In the genomic region with DNA sequence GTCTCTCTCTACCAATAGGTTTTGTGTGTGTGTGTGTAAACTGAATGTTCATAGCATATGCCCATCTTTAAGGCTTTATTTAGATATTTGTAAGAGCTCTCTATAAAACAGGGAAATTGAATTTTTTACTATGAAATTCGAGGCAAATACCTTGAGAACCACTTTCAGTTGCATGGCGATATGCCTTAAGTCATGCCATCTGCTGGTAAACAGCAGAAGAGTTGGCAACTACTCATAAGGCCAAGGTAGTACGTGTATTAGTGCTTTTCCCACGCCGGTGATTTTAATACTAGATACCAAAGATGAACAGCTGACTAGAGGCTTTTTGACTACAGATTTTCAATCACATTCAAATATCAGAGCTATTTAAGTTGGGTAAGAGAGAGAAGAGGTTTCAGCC, we compare ENCODE assay signal across 29 mouse cellular contexts. TPM values are rescaled to one million over a fixed set of nuclear protein-coding genes. Genes with fewer than 3 reads are reported as not detected.
DNase-seq lines count a peak whose midpoint lies in the region; ATAC-seq and TF ChIP-seq lines count a peak whose summit lies in the region.
"Had no signal": no experiment of that assay in that cellular context is flagged by ENCODE, and none has a peak within 500 bp of the region (broad histone marks: within the 10 kb centered on the region; RNA-seq: fewer than 3 reads in every experiment).

No protein-coding gene starts in this region.

- DNase-seq in cerebellum, adult 2 months, result peak in 1 of 2 experiments; percentile 49
- no peak for DNase-seq in cerebellum, adult 11-12 months
- DNase-seq in heart, adult 2 months, result no peak
- no peak for DNase-seq in heart, embryonic 10.5 days (ENCODE audit: low spot score)
- DNase-seq in left cerebral cortex, adult 2 months (ENCODE audit: extremely low spot score in 1 of 2, low spot score in 2 of 2), result no peak
- DNase-seq in left cerebral cortex, adult 9 months (ENCODE audit: low spot score in 2 of 2), result no peak
- peak; percentile 74 for DNase-seq in brain, adult 2 months (ENCODE audit: low read depth, low spot score)
- DNase-seq: adrenal gland, adult 2 months; adrenal gland, postnatal 25 days; B cell, adult 2 months; cerebellum, adult 8-10 months; cerebellum, postnatal 14 days; forebrain, postnatal 0 days; gastrocnemius, postnatal 10 days; gastrocnemius, postnatal 36 days; heart, adult 11 months; heart, postnatal 14 days; heart, postnatal 4 days; kidney, adult 11 months had no signal

- no peak for ATAC-seq in frontal cortex, adult (ENCODE audit: low TSS enrichment)
- ATAC-seq: forebrain, embryonic 14.5 days; forebrain, postnatal 0 days; intestine, embryonic 15.5 days had no signal

- no peak overlapping the region for H3K9ac ChIP-seq in heart, adult 2 months (ENCODE audit: low read depth, low read length)
- H3K9ac ChIP-seq: embryonic facial prominence, embryonic 12.5 days; embryonic facial prominence, embryonic 15.5 days; forebrain, postnatal 0 days; heart, embryonic 13.5 days; hindbrain, embryonic 12.5 days; hindbrain, embryonic 15.5 days; intestine, embryonic 15.5 days had no signal

- WGBS in cerebellum, adult 2 months, result 10% methylated on average over 5 of the region's 5 CpGs
- WGBS in heart, adult 2 months, result 92% methylated on average over 5 of the region's 5 CpGs
- 92% methylated on average over 5 of the region's 5 CpGs for WGBS in heart, embryonic 10.5 days

- H3K27me3 ChIP-seq in cerebellum, adult 2 months (ENCODE audit: control insufficient read depth, insufficient read depth, low read length), result no peaks in the 10 kb centered on the region
- no peaks in the 10 kb centered on the region for H3K27me3 ChIP-seq in heart, adult 2 months (ENCODE audit: control insufficient read depth, insufficient read depth, low read length)
- H3K27me3 ChIP-seq in heart, embryonic 10.5 days (ENCODE audit: insufficient read depth, poor library complexity, severe bottlenecking), result no peaks in the 10 kb centered on the region
- H3K27me3 ChIP-seq: embryonic facial prominence, embryonic 12.5 days; embryonic facial prominence, embryonic 15.5 days; heart, embryonic 13.5 days; hindbrain, embryonic 12.5 days; hindbrain, embryonic 15.5 days; intestine, embryonic 15.5 days had no signal

- H3K79me2 ChIP-seq in heart, adult 2 months (replicated peaks; ENCODE audit: control insufficient read depth, insufficient read depth, low read length), result no peaks in the 10 kb centered on the region

- H3K4me1 ChIP-seq in cerebellum, adult 2 months (ENCODE audit: control insufficient read depth, insufficient read depth, low read length), result peaks cover 49% of the 10 kb centered on the region
- H3K4me1 ChIP-seq in heart, adult 2 months (ENCODE audit: control insufficient read depth, insufficient read depth, low read length), result peaks cover 3% of the 10 kb centered on the region; the same call in 1 of the 2 replicates
- peaks cover 29% of the 10 kb centered on the region for H3K4me1 ChIP-seq in heart, embryonic 10.5 days
- H3K4me1 ChIP-seq: intestine, embryonic 15.5 days had no signal

- TF ChIP-seq EP300 in heart, adult 2 months (IDR thresholded peaks at IDR 0.05; ENCODE audit: insufficient read depth, low read depth, low read length), result no peak

- H3K36me3 ChIP-seq in heart, adult 2 months (ENCODE audit: control insufficient read depth, insufficient read depth, low read length), result no peaks in the 10 kb centered on the region
- H3K36me3 ChIP-seq in heart, embryonic 10.5 days, result peaks cover 16% of the 10 kb centered on the region
- H3K36me3 ChIP-seq: embryonic facial prominence, embryonic 15.5 days; intestine, embryonic 15.5 days had no signal

- intact Hi-C loops in heart, adult 2 months (cut with DNase I), result loop anchor here (5.0 kb wide), 1 partner anchor 37 kb away; no protein-coding TSS in a partner anchor
- intact Hi-C loops in left cerebral cortex, adult 2 months (cut with DNase I), result loop anchor here (5.0 kb wide), 1 partner anchor 47 kb away; no protein-coding TSS in a partner anchor

- no peak for TF ChIP-seq POLR2A in cerebellum, adult 2 months (IDR thresholded peaks at IDR 0.05; ENCODE audit: borderline replicate concordance, insufficient read depth, low read length)
- no peak for TF ChIP-seq POLR2A in heart, adult 2 months (IDR thresholded peaks at IDR 0.05; ENCODE audit: insufficient read depth, low read depth, low read length)

- no peak overlapping the region for H3K27ac ChIP-seq in cerebellum, adult 2 months (ENCODE audit: insufficient read depth, low read length)
- no peak overlapping the region for H3K27ac ChIP-seq in heart, adult 2 months
- H3K27ac ChIP-seq in heart, embryonic 10.5 days, result no peak overlapping the region
- H3K27ac ChIP-seq in left cerebral cortex, adult 2 months, result no peak overlapping the region
- H3K27ac ChIP-seq: embryonic facial prominence, embryonic 15.5 days; heart, embryonic 13.5 days; hindbrain, embryonic 12.5 days; hindbrain, embryonic 15.5 days; intestine, embryonic 15.5 days had no signal

- peak; percentile 22; the same call in 1 of the 2 replicates for TF ChIP-seq CTCF in cerebellum, adult 2 months (IDR thresholded peaks at IDR 0.05; ENCODE audit: borderline replicate concordance, insufficient read depth, low read depth, low read length)
- TF ChIP-seq CTCF in heart, adult 2 months (IDR thresholded peaks at IDR 0.05), result peak; percentile 29
- TF ChIP-seq CTCF in left cerebral cortex, adult 2 months (IDR thresholded peaks at IDR 0.05), result peak; percentile 23

- H3K9me3 ChIP-seq in heart, embryonic 10.5 days, result no peaks in the 10 kb centered on the region
- H3K9me3 ChIP-seq: embryonic facial prominence, embryonic 12.5 days; embryonic facial prominence, embryonic 15.5 days; heart, embryonic 13.5 days; hindbrain, embryonic 12.5 days; hindbrain, embryonic 15.5 days; intestine, embryonic 15.5 days had no signal

- no peak overlapping the region for H3K4me3 ChIP-seq in cerebellum, adult 2 months (replicated peaks; ENCODE audit: insufficient read depth, low read depth, low read length)
- H3K4me3 ChIP-seq in heart, adult 2 months, result no peak overlapping the region
- no peak overlapping the region for H3K4me3 ChIP-seq in heart, embryonic 10.5 days
- H3K4me3 ChIP-seq in left cerebral cortex, adult 2 months, result no peak overlapping the region
- H3K4me3 ChIP-seq: embryonic facial prominence, embryonic 12.5 days; embryonic facial prominence, embryonic 15.5 days; heart, embryonic 13.5 days; hindbrain, embryonic 12.5 days; hindbrain, embryonic 15.5 days; intestine, embryonic 15.5 days had no signal

RNA-seq across cellular contexts. Expression of gene Map1b, which starts 27.2 kb away (rescaled TPM):
- polyA plus RNA-seq in cerebellum, adult 2 months (2012; rRNA removed), result 155 and 166 TPM in 2 replicates
- 10 to 100 TPM; 10.2 to 14.6 TPM for total RNA-seq in heart, adult 2 months (2021)
- 2.1 and 3.5 TPM in 2 replicates for polyA plus RNA-seq in heart, adult 2 months (2012; rRNA removed)
- polyA plus RNA-seq in heart, embryonic 10.5 days (2016; fragmentation: Nextera tagmentation; extraction: Ambion mirVana), result 164 and 186 TPM in 2 replicates
- 100 to 1,000 TPM; 630 to 695 TPM for total RNA-seq in left cerebral cortex, adult 2 months (2021)
- total RNA-seq: common myeloid progenitor, adult 5-6 weeks; MEL had no signal

Comparison
In these comparisons a context has a peak if more than half of its experiments do, and no peak if none do; other contexts are left out.
1. RNA of gene Map1b, which starts 27.2 kb away (polyA plus RNA-seq): 164 to 186 TPM in heart, embryonic 10.5 days and 155 to 166 TPM in cerebellum, adult 2 months; 2.1 to 3.5 TPM in heart, adult 2 months; every median in the first group is over 10 times any median in the second.
2. Peak in every context shown above with its lines, with median percentiles within 50 percentile points of each other: CTCF ChIP-seq.